Mouse (Mus musculus): ENCODE results near the gene Abcc8. TPM values are rescaled to one million over a fixed set of nuclear protein-coding genes. Genes with fewer than 3 reads are reported as not detected.

Gene Abcc8
- total RNA-seq, 2 experiments from 2014 or later: 1.6 to 1.7 TPM

- no peak for DNase-seq
Observed at GRCm38 (mm10) chr7:46110079-46110478, 69.8 kb downstream of the Abcc8 start.

GRCm38 (mm10) chr7:46105484-46105883, 74.3 kb downstream of the Abcc8 start:
- DNase-seq: no peak

GRCm38 (mm10) chr7:46104256-46104915, 75.4 kb downstream of the Abcc8 start:
- no peak for DNase-seq

- no peak for DNase-seq
Observed at GRCm38 (mm10) chr7:46103771-46104170, 76.1 kb downstream of the Abcc8 start.

- no peak for DNase-seq
Observed at GRCm38 (mm10) chr7:46103075-46103591, 76.7 kb downstream of the Abcc8 start.

GRCm38 (mm10) chr7:46100563-46100962, 79.3 kb downstream of the Abcc8 start, which contains the start of gene Kcnj11:
Gene Kcnj11, minus strand, starts transcription at chr7:46100764.
- DNase-seq: peak; percentile 78 to 88

- DNase-seq: no peak
Observed at GRCm38 (mm10) chr7:46099682-46100081, 80.2 kb downstream of the Abcc8 start.

- DNase-seq: no peak
Observed at GRCm38 (mm10) chr7:46098919-46099286, 80.9 kb downstream of the Abcc8 start.

GRCm38 (mm10) chr7:46098221-46098918, 81.5 kb downstream of the Abcc8 start:
- DNase-seq: no peak

GRCm38 (mm10) chr7:46097319-46097783, 82.5 kb downstream of the Abcc8 start:
- no peak for DNase-seq

GRCm38 (mm10) chr7:46096136-46096535, 83.7 kb downstream of the Abcc8 start:
- DNase-seq: peak; percentile 76 to 81

GRCm38 (mm10) chr7:46092803-46093202, 87.0 kb downstream of the Abcc8 start:
- DNase-seq: no peak

- no peak for DNase-seq
Observed at GRCm38 (mm10) chr7:46088241-46088640, 91.6 kb downstream of the Abcc8 start.

- no peak for DNase-seq
Observed at GRCm38 (mm10) chr7:46086378-46086777, 93.5 kb downstream of the Abcc8 start.

GRCm38 (mm10) chr7:46084839-46085513, 94.9 kb downstream of the Abcc8 start:
- peak in 1 of 2 experiments; percentile 19 for DNase-seq

- no peak for DNase-seq
Observed at GRCm38 (mm10) chr7:46084024-46084423, 95.8 kb downstream of the Abcc8 start.

GRCm38 (mm10) chr7:46077675-46078074, 102.2 kb downstream of the Abcc8 start:
- DNase-seq: no peak

- DNase-seq: no peak
Observed at GRCm38 (mm10) chr7:46076844-46077243, 103.0 kb downstream of the Abcc8 start.

GRCm38 (mm10) chr7:46068831-46069230, 111.0 kb downstream of the Abcc8 start:
- DNase-seq: no peak

- DNase-seq: no peak
Observed at GRCm38 (mm10) chr7:46063296-46063695, 116.5 kb downstream of the Abcc8 start.

GRCm38 (mm10) chr7:46061614-46062013, 118.2 kb downstream of the Abcc8 start:
- DNase-seq: no peak

GRCm38 (mm10) chr7:46060688-46061087, 119.1 kb downstream of the Abcc8 start:
- peak; percentile 20 to 49 for DNase-seq

- DNase-seq: no peak
Observed at GRCm38 (mm10) chr7:46058882-46059281, 121.0 kb downstream of the Abcc8 start.
